Mouse (Mus musculus): ENCODE measurements around the gene Fgf3. TPM values are rescaled to one million over a fixed set of nuclear protein-coding genes. Genes with fewer than 3 reads are reported as not detected.

Gene Fgf3
- polyA plus RNA-seq, 1 experiment, result 2.4 TPM

GRCm38 (mm10) chr7:144862126-144862525 is 24.2 kb downstream of the Fgf3 start:
- no peak overlapping the region for H3K4me3 ChIP-seq (replicated peaks; ENCODE audit: control insufficient read depth, low read depth, low read length)
- H3K27ac ChIP-seq (ENCODE audit: control insufficient read depth, insufficient read depth, low read depth, low read length, poor library complexity), result no peak overlapping the region
- TF ChIP-seq CTCF (IDR thresholded peaks at IDR 0.05; ENCODE audit: control insufficient read depth, insufficient read depth, low read length) (no peak), POLR2A (IDR thresholded peaks at IDR 0.05; ENCODE audit: borderline replicate concordance, control insufficient read depth, low read depth, low read length) (no peak)
- 5% methylated on average over 15 of the region's 15 CpGs for WGBS
- H3K4me1 ChIP-seq (ENCODE audit: control insufficient read depth, insufficient read depth, low read length), result no peaks in the 10 kb centered on the region

GRCm38 (mm10) chr7:144862712-144863111 is 24.8 kb downstream of the Fgf3 start:
- WGBS, result under 1% methylated on average over 18 of the region's 18 CpGs
- Histone ChIP-seq H3K4me3 (replicated peaks; ENCODE audit: control insufficient read depth, low read depth, low read length) (no peak overlapping the region), H3K4me1 (ENCODE audit: control insufficient read depth, insufficient read depth, low read length) (no peaks in the 10 kb centered on the region), H3K27ac (ENCODE audit: control insufficient read depth, insufficient read depth, low read depth, low read length, poor library complexity) (no peak overlapping the region)
- TF ChIP-seq POLR2A (IDR thresholded peaks at IDR 0.05; ENCODE audit: borderline replicate concordance, control insufficient read depth, low read depth, low read length) (no peak), CTCF (IDR thresholded peaks at IDR 0.05; ENCODE audit: control insufficient read depth, insufficient read depth, low read length) (no peak)

DNA sequence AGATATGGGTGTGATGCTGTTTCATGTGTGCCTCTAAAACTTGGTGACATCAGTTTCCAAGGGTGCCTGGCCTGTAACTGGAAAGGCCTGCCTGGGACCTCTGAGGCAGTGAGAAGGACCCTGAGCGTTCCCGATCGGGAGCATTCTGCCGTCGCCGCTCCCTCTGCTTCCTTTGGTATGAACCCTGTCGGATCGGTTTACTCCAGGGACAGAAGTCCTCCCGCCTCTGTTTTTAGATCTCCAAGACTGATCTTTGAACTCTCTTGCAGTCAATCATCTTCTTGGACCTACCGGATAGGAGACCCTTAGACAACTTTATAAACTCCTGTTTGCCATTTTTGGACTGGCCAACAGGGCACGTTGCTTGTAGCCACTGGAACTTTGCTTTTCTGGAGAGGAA is 25.3 kb downstream of the Fgf3 start:
- WGBS, result 12% methylated on average over 11 of the region's 11 CpGs

GRCm38 (mm10) chr7:144864160-144864670 is 26.3 kb downstream of the Fgf3 start:
- WGBS, result 73% methylated on average over 3 of the region's 3 CpGs
- Histone ChIP-seq H3K4me1 (ENCODE audit: control insufficient read depth, insufficient read depth, low read length) (no peaks in the 10 kb centered on the region), H3K27ac (ENCODE audit: control insufficient read depth, insufficient read depth, low read depth, low read length, poor library complexity) (no peak overlapping the region), H3K4me3 (replicated peaks; ENCODE audit: control insufficient read depth, low read depth, low read length) (no peak overlapping the region)
- no peak for TF ChIP-seq CTCF (IDR thresholded peaks at IDR 0.05; ENCODE audit: control insufficient read depth, insufficient read depth, low read length)
- no peak for TF ChIP-seq POLR2A (IDR thresholded peaks at IDR 0.05; ENCODE audit: borderline replicate concordance, control insufficient read depth, low read depth, low read length)

More for the DNA sequence above, 25.3 kb downstream of the Fgf3 start:
- TF ChIP-seq CTCF (IDR thresholded peaks at IDR 0.05; ENCODE audit: control insufficient read depth, insufficient read depth, low read length) (no peak), POLR2A (IDR thresholded peaks at IDR 0.05; ENCODE audit: borderline replicate concordance, control insufficient read depth, low read depth, low read length) (no peak)
- Histone ChIP-seq H3K4me1 (ENCODE audit: control insufficient read depth, insufficient read depth, low read length) (no peaks in the 10 kb centered on the region), H3K27ac (ENCODE audit: control insufficient read depth, insufficient read depth, low read depth, low read length, poor library complexity) (no peak overlapping the region), H3K4me3 (replicated peaks; ENCODE audit: control insufficient read depth, low read depth, low read length) (no peak overlapping the region)

DNA sequence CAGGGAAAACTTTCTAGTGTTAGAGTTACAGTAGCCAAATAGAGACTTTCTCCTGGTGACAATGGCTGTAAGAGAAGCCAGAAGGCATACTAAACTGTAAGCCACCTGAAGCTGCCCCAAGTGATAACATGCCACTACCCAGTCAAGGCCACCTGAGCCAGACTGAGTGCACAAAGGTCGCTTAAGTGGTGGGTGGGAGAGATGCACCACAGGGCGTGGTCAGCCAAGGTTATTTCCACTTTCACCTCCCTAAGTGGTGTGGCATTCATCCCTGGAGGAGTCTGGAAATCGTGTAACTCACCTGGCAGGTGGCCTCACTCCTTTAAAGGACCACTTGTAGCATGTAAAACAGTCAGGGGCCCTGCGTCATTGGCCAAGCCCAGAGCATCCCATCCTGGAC is 29.3 kb downstream of the Fgf3 start:
- Histone ChIP-seq H3K4me3 (replicated peaks; ENCODE audit: control insufficient read depth, low read depth, low read length) (no peak overlapping the region), H3K4me1 (ENCODE audit: control insufficient read depth, insufficient read depth, low read length) (no peaks in the 10 kb centered on the region), H3K27ac (ENCODE audit: control insufficient read depth, insufficient read depth, low read depth, low read length, poor library complexity) (no peak overlapping the region)
- TF ChIP-seq POLR2A (IDR thresholded peaks at IDR 0.05; ENCODE audit: borderline replicate concordance, control insufficient read depth, low read depth, low read length) (no peak), CTCF (IDR thresholded peaks at IDR 0.05; ENCODE audit: control insufficient read depth, insufficient read depth, low read length) (no peak)
- WGBS, result 63% methylated on average over 4 of the region's 4 CpGs

DNA sequence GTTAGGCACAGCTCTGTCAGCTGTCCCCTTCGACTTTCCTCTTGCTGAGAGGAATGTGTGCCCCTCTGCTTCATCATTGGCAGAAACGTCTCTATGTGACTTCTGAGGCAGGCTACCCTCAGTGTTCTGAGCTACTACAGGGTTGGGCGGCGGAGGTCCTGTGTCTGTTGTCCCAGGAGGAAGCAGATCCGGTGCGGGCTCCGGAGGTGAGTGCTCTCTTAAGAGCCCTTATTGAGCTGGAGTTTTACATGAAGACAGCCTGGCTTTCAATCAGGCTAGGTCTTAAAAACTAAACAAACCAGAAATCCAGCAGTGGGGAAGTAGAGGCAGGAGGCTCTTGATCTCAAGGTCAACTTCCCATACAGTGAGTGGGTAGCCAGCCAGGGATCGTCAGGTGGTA is 29.7 kb downstream of the Fgf3 start:
- H3K4me3 ChIP-seq (replicated peaks; ENCODE audit: control insufficient read depth, low read depth, low read length), result no peak overlapping the region
- WGBS, result 81% methylated on average over 8 of the region's 8 CpGs
- no peak overlapping the region for H3K27ac ChIP-seq (ENCODE audit: control insufficient read depth, insufficient read depth, low read depth, low read length, poor library complexity)
- no peaks in the 10 kb centered on the region for H3K4me1 ChIP-seq (ENCODE audit: control insufficient read depth, insufficient read depth, low read length)
- TF ChIP-seq CTCF (IDR thresholded peaks at IDR 0.05; ENCODE audit: control insufficient read depth, insufficient read depth, low read length) (no peak), POLR2A (IDR thresholded peaks at IDR 0.05; ENCODE audit: borderline replicate concordance, control insufficient read depth, low read depth, low read length) (no peak)

DNA sequence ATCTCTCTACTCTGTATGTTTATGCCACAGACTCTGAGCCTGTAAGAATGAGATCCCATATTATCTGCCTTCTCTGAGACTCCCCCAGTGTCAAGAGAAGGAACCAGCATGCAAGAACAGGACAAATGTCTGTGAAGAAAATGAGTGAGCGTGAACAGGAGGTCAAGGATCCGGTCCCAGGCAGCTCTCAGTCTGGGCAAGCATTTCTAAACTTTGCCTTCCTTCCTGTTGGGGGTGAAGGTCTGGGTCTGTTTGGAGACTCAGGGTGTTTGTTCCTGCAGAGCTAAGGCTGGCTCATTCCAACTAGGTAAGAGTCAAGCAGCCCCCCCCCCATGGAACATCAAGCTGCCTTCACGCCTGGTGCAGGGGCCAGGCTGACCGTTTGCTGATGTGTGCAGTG is 34.5 kb downstream of the Fgf3 start:
- TF ChIP-seq POLR2A (IDR thresholded peaks at IDR 0.05; ENCODE audit: borderline replicate concordance, control insufficient read depth, low read depth, low read length) (no peak), CTCF (IDR thresholded peaks at IDR 0.05; ENCODE audit: control insufficient read depth, insufficient read depth, low read length) (no peak)
- 34% methylated on average over 4 of the region's 4 CpGs for WGBS
- Histone ChIP-seq H3K4me1 (ENCODE audit: control insufficient read depth, insufficient read depth, low read length) (no peaks in the 10 kb centered on the region), H3K4me3 (replicated peaks; ENCODE audit: control insufficient read depth, low read depth, low read length) (no peak overlapping the region), H3K27ac (ENCODE audit: control insufficient read depth, insufficient read depth, low read depth, low read length, poor library complexity) (no peak overlapping the region)

GRCm38 (mm10) chr7:144873160-144873559 is 35.3 kb downstream of the Fgf3 start:
- Histone ChIP-seq H3K4me3 (replicated peaks; ENCODE audit: control insufficient read depth, low read depth, low read length) (no peak overlapping the region), H3K27ac (ENCODE audit: control insufficient read depth, insufficient read depth, low read depth, low read length, poor library complexity) (no peak overlapping the region), H3K4me1 (ENCODE audit: control insufficient read depth, insufficient read depth, low read length) (no peaks in the 10 kb centered on the region)
- TF ChIP-seq POLR2A (IDR thresholded peaks at IDR 0.05; ENCODE audit: borderline replicate concordance, control insufficient read depth, low read depth, low read length) (no peak), CTCF (IDR thresholded peaks at IDR 0.05; ENCODE audit: control insufficient read depth, insufficient read depth, low read length) (no peak)
- 82% methylated on average over 4 of the region's 4 CpGs for WGBS

- no peak overlapping the region for H3K27ac ChIP-seq (ENCODE audit: control insufficient read depth, insufficient read depth, low read depth, low read length, poor library complexity)
- H3K4me1 ChIP-seq (ENCODE audit: control insufficient read depth, insufficient read depth, low read length), result no peaks in the 10 kb centered on the region
- no peak overlapping the region for H3K4me3 ChIP-seq (replicated peaks; ENCODE audit: control insufficient read depth, low read depth, low read length)
- 74% methylated on average over 4 of the region's 4 CpGs for WGBS
- no peak for TF ChIP-seq POLR2A (IDR thresholded peaks at IDR 0.05; ENCODE audit: borderline replicate concordance, control insufficient read depth, low read depth, low read length)
- TF ChIP-seq CTCF (IDR thresholded peaks at IDR 0.05; ENCODE audit: control insufficient read depth, insufficient read depth, low read length), result no peak
Observed at GRCm38 (mm10) chr7:144874226-144874625, 36.3 kb downstream of the Fgf3 start.

Data from bone marrow, adult 2 months (tissue).